Mouse (Mus musculus) layer of hippocampus, adult 9-10 months (tissue): ENCODE measurements at regions not wholly inside any gene's neighbourhood (a gene's known extent, or its start where the extent isn't known, plus 50 kb on each side); places are given as distances from the start of the nearest gene placed in this dataset.

Experiments
- DNase-seq: peaks from one replicate; pipeline ENCODE4 v3.0.0; 2022; ENCODE audit warnings: low spot score

DNA sequence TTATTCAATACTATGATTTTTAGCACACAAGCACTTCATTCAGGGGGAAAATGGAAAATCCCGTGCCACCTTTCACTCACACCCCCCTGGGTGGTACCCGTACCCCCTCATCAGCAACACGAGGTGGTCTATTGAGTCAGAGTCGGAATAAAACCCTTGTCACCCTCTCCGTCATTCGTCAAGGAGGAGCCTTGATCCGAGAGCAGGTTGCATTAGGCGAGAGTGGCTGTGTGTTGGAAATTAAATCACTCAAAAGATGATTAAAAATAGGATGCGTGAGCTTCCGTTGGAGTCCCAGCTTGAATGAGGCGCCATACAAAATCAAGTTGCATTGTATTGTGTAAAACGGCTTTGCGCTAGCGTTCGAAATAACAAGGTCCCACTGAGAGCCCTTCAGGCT, 236.5 kb upstream of the 3110018I06Rik start:
- DNase-seq, result no peak

DNA sequence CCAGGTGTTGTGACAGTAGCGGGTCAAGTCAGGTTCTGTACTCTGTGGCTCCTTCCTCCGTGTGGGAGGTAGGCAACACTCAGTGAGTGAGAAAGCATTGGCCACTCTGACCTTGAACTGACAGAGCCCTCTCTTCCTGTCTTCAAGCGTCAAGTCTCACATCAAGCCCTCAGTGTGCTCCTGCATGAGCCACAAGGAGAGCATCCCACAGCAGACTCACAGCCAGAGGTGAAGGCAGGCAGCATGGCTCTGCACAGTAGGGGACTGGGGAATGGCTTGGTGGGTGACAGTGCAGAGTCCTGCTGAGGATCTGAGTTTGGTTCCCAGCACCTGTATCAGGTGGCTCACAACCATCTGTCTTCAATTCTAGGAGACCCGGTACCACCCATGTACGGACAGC, 226.4 kb upstream of the 3110018I06Rik start:
- DNase-seq, result no peak

DNA sequence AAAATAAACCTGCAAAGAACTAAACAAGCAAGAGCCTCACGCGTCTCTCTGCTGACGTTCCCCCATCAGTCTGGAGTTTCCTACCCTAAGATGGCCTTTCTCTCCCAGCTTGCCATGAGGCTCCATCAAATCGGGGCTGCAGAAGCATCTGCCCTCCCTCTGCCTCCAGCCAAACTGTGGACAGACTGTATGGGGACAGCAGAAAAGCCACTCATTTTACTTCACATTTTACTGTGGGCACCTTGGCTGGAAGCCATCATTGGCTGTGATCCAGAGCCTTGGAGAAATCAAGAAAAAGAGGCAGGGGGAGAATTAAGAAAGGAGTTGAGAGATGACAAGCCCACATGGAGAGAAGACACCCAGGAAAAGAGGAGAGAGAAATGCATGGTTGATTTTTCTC, 225.9 kb upstream of the 3110018I06Rik start:
- no peak for DNase-seq

DNA sequence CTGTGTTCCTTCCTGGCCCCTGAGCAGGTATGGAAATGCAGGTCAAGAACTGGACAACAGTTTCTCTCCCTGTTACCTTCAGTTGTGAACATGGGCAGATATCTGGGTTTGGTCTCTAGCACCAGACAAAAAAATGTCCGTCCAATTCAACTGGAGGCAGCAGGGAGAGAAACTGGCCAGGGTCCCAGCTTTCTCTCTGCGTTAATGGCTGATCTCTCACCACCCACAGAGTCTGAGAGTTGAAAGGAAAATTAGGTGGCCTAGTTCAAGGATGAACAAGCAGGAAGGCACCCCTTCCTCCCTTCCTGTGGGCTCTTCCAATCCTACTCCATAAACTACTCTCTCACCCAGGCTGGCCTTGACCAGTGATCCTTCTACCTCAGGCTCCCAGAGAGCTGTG, 221.7 kb upstream of the 3110018I06Rik start:
- no peak for DNase-seq

DNA sequence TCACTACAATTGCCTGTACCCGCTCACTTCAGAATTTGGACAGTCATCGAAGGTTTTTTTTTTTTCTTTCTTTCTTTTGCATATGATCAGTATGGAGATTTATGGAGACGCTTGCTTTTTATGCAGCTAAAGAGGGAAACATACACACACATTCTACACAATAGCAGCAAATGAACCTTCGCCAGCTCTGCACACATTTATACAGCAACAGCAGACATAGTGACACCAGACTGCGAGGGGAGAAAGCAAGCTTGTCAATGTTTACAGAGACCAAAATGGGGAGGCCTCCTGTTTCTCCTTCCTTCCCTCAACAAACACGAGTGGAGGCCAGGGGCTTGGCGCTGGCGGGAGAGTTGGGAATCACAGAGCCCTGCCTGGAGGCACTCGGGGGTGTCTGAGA, 202.8 kb upstream of the 3110018I06Rik start:
- DNase-seq, result no peak

DNA sequence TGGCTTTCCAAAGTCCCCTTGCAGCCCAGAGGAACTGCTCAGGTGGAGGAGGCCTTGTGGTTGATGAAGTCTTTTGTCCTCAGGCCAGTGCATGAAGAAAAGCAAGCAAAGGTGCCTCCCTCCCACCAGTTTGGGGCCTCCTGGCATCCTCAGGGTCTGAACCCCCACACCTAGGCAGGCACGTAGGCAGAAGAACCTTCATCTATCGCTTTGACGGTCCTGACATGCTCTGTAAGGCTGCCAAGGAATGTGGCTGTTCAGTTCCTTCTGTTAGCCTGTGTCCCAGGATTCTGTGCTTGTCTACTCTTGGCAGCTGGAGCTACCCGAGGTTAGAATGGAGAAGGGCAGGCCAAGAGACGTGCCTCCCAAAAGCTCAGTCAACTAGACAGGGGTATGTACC, 197.1 kb upstream of the 3110018I06Rik start:
- DNase-seq, result no peak

DNA sequence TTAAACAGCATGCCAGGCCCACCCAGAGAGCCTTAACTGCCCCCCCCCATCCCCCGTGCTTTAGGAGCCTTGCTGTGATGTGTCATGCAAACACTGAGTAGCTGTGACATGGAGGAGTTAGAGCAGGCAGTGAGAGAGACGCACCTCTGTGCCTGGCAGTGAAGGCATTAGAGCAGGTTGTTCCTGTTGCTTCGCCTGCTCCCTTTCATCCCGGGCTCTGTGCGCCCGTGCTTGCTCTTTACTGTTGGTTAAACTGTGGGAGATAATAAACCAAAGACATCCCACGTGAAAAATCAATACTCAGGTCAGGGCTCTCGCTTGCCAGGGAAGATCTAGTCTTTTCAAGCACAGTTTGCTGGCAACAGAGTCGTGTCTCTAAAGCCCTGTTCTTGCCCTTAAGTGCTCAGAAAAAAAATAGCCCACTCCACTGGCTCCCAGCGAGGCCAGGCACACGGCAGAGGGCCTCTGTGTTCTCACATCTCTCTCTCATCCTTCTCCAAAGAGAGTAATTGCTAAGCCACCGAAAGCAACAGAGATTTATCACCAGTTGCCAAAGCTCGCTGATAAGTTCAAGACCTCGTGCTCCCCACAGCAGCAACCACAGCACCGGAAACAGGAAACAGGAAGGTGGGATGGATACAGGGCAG, 181.2 kb upstream of the 3110018I06Rik start:
- no peak for DNase-seq

DNA sequence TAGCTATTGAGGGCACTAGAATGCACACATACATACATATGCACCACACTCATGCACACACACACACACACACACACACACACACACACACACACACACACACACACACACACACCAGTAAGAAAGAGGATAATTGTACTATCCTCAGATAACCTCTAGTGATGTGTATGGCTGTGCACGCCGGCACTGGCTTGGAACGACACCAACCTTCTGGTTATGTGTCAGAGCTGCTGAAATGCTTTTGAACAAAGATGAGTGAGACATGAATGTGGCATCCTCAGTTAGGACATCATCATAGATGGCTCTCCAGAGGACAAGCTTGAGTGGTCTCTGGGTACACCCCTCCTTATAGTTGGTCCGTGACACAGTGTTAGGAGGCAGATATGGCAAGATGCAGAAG, 173.0 kb upstream of the 3110018I06Rik start:
- DNase-seq, result peak; percentile 21

DNA sequence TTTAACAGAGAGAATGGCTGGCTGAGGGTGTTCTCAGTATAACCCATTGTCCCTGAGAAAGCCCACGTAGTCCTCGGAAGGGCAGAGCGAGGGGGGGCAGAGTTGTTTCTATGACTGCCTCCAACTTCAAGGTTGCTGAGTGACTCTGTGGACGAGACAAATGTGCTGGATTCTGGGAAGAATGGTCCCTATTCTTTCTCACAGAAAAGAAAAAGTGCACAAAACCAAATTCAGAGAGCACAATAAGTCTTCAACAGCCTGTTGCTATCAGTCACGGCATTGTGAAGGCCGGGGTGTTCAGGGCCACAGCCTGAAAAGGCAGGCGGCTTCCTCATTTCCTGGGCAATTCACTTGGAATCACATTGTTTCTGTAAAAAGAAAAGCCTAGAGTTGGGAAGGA, 165.6 kb upstream of the 3110018I06Rik start:
- DNase-seq, result no peak

DNA sequence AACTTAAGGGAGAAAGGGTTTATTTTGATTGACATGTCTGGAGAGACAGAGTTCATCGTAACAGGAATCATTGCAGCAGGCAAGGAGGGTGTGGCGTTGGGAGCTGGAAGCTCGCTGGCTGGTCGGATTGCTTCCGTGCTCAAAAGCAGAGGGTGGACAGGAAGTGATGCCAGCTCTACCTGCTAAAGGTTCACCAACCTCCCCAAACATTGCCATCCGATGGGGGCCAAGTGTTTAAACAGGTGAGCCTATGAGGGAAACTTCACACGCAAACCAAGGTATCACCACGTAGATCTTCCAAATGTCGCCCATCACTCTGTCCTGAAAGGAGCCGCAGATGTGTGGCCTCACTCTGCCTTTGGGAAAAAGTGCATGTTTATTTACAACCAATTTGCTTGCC, 162.3 kb upstream of the 3110018I06Rik start:
- DNase-seq, result no peak

DNA sequence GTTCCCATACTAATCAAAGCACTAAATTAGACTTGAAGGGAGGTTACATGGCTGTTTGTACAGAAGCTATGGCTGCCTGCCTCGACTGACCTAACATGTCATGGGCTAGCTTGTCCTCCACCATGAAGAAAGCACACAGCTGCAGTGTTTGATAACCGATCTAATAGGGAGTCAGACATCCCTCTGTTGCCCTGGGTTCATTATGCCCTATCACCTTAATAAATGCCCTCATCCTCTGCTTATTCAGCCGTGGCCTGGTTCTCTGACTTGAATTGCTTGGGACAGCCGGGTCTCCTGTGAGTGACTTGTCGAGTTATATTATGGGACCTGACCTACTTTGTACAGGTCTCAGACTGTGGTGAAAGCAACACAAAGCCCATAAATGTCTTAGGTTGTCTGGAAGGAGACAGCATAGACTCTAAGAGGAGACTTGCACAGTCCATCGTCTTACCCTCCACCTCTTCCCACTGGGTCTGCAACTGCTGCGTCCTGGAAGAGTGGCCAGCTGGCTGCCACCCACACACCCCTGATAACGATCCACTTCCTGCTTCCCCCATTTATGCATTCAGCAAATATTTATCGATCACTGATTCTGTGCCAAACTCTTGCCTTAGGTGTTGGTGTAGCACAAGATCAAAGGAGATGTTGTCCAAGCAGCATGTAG, 161.2 kb upstream of the 3110018I06Rik start:
- DNase-seq, result no peak

DNA sequence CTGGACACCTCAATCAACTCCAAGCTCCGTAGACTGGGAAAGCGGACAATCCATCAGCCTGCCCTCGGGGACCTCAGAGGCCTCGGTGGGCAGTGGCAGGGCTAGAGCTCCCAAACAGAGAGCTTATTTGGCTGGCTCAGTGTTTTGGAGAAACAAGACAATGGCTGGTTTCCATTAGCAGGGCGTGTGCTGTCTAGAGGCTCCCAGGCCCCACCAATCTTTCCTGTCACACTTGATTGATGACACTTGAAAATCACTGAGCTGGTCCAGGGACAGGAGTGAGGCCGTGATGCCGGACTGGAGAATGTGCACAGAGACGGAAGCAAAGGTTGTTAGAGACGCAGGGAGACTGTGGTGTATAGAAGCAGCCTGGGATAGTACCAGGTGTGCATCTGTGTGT, 159.4 kb upstream of the 3110018I06Rik start:
- no peak for DNase-seq

DNA sequence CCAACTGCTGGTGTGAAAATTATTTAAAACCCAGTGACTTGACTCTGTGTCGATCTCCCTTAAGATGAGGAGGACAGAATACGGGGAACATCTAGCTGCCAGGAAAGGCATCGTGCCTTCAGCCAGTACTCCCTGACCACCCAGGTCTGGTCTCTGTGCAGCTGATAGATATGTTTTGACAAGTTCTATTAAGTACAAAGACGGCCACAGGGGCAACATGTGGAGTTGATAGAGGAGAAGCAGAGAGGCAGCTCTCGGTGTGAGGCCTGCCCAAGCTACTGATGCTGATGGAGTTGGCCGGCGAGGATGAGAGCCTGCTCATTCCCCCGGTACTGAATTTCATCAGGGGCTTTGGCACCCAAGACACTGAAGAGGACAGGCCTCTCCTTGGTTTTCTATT, 154.1 kb upstream of the 3110018I06Rik start:
- no peak for DNase-seq

DNA sequence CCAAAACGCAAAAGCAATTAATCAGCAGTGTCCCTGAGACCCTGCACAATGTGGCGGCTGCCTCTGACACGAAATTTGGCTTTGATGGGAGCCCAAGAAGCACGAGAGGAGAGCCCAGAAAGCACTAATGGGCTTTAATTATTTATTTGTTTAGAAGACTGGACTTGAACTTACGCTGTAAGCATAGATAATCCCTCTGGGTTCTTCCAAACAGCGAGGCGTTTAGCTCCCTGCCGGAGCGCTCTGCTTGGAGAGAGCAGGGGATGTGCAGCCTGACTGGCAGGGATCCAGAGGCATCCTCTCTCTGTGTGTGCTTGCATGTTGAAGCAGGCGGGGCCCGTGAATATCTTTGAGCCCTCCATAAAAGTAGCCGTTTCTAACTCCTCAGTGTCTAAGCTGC, 153.3 kb upstream of the 3110018I06Rik start:
- no peak for DNase-seq

DNA sequence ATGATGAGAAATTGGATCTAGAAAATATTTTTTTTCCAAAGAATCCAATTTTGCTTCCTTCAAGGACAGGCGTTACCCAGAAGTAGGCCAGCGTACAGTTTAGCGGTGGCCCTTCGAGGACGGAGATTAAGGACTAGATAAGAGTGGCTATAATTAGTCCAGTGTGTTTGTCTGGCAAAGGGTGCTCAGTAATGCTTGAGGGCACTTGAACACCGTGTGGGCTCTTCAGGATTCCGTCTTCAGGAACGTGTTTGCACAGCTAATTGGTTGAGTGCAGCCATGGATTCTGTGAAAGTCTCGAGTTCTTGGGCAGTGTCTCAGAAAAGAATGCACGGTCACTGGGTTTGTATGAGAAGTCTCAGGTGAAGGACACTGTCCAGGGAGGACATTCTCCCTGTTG, 149.7 kb upstream of the 3110018I06Rik start:
- no peak for DNase-seq

DNA sequence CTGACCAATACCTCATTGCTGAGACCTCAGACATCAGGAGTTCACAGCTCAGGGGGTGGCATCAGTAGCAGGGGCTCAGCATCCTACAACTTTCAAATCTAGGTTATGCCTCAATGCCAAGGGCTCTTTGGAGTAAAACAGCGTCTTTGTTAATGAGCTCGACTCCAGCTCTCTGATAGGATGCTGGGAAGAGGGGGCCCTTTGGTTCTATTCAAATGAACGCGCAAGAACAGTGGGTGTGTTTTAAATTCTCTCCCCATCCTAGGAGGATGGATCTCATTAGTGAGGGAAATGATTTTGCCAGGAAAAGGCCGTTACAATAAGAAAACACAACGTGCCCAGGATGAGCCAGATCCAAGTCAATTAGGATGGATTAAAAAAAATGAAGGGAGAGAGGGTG, 132.2 kb upstream of the 3110018I06Rik start:
- no peak for DNase-seq

DNA sequence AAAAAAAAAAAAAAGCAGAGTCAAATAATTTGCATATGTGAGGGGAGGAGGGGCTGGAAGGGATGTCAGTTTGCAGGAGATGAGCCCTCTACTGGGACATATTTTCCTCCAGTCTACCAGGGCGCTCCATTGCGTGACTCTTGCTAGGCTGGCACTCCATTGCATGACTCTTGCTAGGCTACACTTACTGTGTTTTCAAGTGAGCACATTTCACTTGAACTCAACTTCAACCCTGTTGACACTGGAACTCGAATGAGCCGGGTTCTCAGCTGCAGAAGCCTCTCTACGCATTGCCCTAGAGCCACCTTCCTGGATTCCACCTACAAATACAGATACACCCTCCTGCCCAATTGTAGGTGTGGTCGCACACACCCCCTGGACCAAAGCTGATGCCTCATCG, 131.5 kb upstream of the 3110018I06Rik start:
- no peak for DNase-seq

DNA sequence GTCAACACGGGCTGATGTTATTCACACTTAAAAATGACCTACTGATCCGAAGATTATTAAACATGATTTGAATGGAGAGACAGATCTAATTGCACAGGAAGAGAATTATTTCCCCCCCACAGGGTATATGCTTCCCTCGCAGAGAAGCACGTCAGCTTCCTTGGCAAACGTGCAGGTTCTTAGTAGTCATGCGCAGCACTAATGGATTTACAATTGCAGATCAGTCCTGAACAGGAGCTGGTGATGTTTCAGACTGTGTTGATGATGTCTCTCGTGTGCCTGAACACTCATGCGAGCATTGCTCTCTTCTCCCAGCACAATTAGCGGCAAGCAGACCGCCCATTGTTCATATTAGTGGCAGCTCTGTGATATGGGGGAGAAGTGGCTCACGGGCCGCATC, 127.9 kb upstream of the 3110018I06Rik start:
- no peak for DNase-seq

DNA sequence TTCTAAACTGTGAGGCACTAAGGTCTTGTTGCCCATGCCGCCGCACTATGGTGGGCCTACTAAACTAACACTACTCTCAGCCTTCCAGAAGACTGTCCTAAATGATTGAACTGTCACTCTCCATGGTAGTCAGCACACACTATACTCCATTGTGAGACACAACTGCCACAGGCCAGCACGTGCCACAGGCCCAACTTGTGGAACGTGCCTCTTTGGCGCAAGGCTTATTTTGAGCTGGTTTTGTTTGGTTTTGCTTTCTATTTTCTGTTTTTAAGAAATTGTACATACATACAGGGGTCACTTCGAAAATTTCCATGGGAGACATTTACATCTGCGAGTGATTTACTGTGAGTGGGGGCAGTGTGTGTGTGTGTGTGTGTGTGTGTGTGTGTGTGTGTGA, 126.8 kb upstream of the 3110018I06Rik start:
- DNase-seq, result no peak

DNA sequence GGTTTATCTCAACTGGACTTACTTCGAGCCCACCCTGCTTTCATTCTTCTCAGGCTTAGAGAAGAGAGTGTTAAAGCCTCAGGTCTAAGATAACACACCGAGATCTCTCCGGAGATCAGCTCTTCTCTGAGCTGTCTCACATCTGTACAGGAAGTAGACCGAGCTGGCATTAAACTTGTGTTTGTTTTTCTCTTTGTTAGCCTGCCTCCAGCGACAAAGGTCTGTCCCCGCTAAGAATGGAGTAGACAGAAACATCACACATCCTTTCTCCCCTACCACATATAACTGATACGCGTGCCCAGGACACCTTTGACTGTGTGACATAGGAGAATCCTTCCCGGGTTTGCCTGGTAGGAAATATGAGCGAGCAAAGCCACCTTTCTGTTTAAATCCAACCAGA, 126.3 kb upstream of the 3110018I06Rik start:
- DNase-seq, result no peak

DNA sequence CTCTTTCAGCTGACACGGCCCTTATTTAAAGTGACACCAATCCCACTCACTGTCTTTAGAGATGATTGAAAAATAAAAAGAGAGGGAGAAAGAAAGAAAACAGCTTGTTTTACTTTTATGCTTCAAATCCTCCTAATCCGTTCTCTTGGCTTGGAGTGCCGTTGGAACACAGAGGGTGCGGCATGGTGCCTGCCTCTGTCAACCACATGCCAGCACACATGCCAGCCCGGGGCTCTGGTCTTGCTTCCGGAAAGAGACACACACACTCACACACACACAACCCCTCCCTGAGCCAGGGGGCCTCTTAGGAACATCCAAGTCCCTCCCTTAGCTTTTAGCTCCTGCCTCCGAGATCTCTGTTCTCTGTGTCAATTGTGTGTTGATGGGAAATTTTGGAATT, 116.2 kb upstream of the 3110018I06Rik start:
- no peak for DNase-seq

DNA sequence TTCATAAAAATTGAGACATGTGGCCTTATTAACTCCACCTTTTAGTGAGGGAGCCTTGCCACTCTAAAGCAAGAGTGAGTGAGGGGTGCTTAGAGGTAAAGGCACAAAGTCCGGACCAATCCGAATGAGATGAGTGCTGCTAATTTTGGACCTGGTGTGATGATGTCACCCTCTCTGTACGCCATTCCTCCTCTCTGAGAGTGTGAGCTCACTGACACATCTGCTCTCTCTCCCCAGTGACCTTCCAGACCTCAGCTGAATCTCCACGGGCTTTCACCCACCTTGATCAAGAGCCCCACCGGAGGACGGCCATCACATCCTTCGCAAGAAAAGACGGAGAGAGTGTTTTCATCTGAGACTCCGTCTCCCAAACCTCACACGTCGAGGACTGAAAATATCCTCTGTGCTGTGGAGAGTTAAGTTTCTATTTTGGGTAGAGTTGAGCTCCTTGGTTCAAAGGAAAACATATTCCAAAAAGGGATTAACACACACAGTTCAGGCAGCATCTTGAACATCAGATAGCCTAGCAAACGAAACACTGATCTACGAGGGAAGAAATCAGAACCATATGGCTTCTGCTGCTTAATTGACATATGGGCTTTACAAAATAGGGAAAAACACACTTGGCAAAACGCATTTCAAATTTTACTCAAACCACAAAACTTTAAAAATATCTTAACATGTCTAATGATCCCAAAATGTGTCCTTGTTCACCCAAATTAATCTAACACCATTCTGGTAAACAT, 96.2 kb upstream of the 3110018I06Rik start:
- peak; percentile 29 for DNase-seq

DNA sequence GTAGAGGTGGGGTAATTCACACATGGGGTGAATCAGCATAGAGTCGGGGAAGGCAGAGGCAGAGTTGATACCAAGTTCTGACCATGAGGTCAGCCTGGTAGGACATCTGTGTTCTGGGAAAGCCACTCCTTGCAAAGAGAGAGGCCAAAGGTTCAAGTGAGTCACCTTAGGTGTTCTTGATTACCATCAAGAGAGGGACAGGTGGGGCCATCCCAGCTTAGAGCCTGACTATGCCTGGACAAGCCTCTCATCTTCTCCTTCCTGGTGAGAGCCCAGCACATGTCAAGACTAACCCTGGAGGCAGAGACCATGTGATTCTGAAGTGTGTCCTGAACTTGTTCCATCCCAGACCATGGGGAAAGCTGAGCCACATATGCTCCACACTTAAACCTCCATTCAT, 94.0 kb upstream of the 3110018I06Rik start:
- DNase-seq, result no peak

DNA sequence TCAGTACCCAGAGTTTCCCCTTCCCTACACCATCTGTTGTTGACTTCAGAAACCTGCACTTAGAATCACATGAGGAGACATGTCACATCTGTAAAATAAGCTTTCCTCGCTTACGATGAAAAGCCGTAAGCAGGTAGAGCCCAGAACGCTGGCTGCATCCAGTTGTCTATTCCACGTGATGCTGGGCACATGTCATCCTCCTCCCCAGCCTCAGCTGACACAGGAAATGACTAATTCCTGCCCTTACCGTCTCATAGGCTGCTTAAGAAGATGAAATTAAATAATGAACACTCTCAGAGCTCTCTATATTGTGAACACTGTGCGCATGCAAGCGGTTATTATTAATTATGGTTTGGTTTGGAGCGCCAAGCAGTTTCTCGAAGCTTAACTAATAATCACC, 83.6 kb upstream of the 3110018I06Rik start:
- DNase-seq, result no peak
